Mouse (Mus musculus): ENCODE measurements around the gene Smco4.

DNA sequence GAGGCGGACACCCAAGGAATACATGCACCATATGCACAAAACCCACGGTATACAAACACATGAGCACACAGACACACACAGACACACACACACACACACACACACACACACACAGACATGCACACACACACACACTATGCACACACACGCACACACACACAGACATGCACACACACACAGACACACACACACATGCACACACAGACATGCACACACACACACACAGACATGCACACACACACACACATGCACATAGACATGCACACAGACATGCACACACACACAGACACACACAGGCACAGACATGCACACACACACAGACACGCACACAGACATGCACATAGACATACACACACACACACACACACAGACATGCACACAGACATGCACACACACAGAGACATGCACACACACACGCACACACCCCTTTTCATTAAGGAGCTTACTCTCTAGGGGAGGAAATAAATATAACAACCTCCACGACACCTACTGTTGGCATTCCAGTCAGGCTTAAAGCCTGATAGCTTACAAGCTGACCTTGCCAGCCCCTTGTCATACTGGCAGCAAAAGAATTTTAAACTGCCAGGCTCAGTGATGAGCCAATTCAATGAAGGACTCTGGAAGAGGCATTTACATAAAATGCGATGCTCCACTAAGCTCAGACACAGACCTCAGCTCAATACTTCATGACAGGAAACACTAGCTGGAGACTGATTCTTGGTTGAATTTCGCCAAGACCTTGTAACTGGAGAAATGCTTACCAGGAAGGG is 2.7 kb upstream of the Smco4 start:
- TF ChIP-seq CTCF (IDR thresholded peaks at IDR 0.05; ENCODE audit: extremely low read depth, insufficient read length, insufficient replicate concordance, low read depth, low read length) (no peak), POLR2A (IDR thresholded peaks at IDR 0.05; ENCODE audit: low read depth, low read length) (no peak)

Data from small intestine, adult 2 months (tissue).